Mouse (Mus musculus) cortical plate, adult 2 months (tissue): ENCODE measurements around the gene Sgpp1.

Experiments used
- CTCF ChIP-seq: fragments of 200-500 bp; IDR thresholded peaks from 2 replicates; pipeline ENCODE4 v1.5.1; 2011; ENCODE audit warnings: mild to moderate bottlenecking, control low read depth, low read length; ENCODE audit not compliant: insufficient read depth; ENCODE audit errors: extremely low read depth
- POLR2A ChIP-seq: fragments of 200-500 bp; IDR thresholded peaks from 2 replicates; pipeline ENCODE4 v1.6.1; 2011; ENCODE audit warnings: mild to moderate bottlenecking, low read length, control low read depth; ENCODE audit not compliant: insufficient read depth; ENCODE audit errors: extremely low read depth

DNA sequence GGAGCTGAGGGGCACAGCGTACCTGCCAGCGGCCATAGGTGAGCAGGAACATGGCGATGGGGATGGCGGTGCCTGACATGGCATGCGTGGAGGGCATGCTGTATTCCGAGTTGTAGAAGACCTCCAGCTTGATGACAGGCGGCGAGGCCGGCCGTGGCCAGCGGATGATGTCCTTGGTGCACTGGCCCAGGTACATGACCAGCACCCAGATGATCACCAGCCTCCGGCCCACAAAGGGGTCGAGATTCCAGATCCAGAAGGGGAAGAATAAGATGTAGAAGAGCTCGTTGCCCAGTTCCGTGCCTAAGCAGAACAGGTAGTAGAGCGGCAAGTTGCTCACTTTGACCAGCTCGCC is 661 bp downstream of the Sgpp1 start:
- TF ChIP-seq POLR2A (no peak), CTCF (no peak)
